Mouse (Mus musculus) common myeloid progenitor, adult 5-6 weeks (primary cell): ENCODE results near the gene Ccdc134. TPM values are rescaled to one million over a fixed set of nuclear protein-coding genes. Genes with fewer than 3 reads are reported as not detected.
"Not testable (repeated sequence)": the region's sequence is repeated elsewhere in the genome, so short reads cannot be mapped to it uniquely, and the experiment has no call there.

Experiments
- ATAC-seq: replicated peaks from 2 replicates; pipeline ENCODE4 v1.8.0; 2016; ENCODE audit warnings: low read depth, mild to moderate bottlenecking, moderate TSS enrichment, inconsistent platforms; ENCODE audit not compliant: poor library complexity, severe bottlenecking
- total RNA-seq: library from RNA; stranded (forward); fragments of 200-1000, 187-1606 nt; gene quantifications from 2 replicates; pipeline ENCODE4 v1.2.3, GENCODE M21; 2017

The Ccdc134 gene
- total RNA-seq, result 8.8 and 18.0 TPM in 2 replicates

DNA sequence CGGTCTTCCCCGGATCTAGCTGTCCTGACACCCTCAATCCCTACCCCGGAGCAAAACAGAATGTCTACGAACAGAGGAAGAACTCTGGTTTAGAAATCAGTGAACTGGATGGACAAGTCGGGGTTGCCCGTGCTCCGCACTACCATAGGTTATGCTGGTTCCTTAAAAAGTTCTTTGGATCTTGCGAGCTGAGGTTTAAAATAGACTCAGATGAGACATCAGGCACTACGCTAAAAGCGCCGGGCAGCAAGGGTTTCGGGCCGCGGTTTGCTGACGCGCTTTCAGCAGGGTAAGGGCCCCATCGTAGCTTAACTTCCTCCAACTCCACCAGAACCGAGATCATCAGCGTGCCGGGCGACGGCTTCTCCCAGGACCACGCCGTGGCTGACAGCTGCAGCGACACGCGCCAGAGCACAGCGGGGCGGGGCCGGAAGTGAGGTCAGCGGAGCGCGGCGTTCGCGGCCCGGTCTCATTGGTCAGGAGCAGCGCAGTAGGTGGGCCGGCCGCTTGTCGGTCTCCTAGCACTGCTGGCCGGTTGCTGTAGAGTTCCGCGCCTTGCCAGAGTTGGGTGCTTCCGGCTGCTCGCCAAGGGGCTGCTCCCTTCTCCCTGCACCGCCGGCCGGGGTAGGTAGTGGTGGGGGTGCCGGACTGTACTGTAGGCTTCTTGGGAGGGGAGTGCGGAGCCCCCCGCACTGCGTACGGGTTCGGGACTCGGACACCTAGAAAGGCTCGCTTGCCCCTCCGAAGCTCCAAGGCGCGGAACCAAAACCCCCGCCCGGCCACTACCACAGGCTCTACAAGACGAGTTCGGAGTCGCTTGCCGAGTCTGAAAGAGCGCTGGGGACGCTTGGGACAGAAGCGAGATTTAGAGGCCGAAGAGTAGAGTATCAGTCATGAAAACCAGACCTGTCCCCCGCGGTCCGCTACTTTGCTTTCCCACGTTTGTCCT is at the start of gene Ccdc134:
Gene Ccdc134, plus strand, starts transcription at position 497 of the 949 bp plus-strand sequence.
- peak; percentile 89 for ATAC-seq

DNA sequence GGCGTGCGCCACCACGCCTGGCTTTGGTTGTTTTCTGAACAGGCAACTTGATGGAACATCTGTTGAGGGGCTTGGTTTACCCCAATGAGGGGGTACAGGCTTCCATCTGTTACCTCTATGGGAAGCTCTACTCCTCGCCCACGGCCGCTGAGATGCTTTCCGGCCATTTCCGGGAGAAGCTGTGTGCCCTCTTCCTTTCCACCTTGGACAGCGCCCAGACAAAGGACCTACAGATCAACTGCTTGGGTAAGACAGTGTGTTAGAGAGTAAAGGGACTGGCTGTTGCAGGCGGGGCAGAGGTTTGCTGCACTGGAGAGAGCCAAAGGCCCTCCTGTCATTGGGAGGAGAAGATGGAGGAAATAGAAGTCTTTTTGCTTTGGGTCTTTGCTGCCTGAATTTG is 47.8 kb upstream of the Ccdc134 start:
- no peak for ATAC-seq

DNA sequence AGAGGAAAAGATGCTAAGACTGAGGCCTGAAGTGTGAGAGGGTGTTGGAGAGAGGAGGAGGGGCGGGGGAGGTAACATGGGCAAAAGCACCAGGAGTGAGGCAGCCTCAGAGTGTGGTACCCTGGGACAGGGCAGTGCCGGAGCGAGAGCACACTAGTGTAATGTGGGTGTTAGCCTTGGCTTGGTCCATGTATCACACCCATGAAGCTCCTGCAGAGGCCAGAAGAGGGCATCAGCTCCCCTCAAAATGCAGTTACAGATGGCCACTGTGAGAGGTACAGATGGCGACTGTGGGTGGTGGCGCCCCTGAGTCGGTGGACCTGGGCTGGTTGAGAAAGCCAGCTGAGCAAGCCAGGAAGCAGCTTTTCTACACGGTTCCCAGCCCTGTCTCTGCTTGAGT is 46.6 kb upstream of the Ccdc134 start:
- peak; percentile 94 for ATAC-seq

DNA sequence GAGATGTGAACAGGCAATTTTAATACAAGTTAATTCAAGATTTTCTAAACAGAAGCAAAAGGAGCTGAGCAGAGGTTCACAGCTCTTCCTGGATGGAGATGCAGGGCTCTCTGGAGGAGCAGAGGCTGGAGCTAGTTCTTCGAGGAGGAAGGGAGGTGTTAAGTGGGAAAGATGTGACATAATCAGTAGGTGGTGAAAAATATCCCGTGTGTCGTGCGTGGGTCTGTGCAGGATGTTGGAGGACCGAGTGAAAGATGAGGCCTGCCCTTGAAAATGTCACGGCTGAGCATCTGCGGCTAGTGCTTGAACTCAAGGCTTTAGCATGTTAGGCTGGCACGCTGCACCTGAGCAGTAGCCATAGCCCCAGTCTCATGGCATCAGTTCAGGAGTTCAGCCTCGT is 42.1 kb upstream of the Ccdc134 start:
- ATAC-seq, result no peak

DNA sequence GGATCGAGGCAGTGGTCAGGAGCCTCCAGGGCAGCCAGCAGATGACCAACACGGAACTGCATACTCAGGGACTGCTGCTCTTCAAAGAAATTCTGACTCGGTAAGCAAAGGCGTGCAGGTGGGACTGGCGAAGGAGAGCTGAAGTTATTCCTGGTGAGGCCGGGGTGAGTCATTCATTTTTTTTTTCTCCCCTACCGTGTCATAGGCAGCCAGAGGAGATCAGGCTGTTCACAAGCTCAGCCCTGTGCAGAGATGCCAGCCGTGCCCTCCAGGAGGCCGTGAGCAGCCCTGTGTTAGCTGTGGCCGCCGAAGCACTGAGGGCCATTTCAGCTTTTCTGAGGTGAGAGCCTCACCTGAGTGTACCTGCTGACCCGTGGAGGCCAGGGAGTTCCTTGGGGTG is 41.6 kb upstream of the Ccdc134 start:
- ATAC-seq, result no peak

DNA sequence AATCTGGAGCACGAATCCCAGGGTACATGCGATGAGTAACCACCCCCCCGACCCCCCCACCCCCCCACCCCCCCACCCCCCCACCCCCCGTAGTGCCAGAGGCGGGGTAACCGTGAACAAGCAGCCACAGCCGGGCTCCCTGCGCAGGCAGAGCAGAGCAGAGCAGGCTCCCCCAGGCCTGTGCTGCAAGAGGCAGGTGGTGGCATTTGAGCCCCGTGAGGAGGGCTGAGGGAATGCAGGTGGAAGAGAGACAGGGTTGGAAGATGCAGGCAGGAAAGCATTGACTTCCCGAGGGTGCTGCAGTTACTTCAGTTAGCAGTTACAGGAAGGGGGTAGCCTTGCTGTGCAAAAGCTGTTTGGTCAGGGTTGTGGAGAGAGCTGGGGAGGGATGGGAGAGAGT is 40.5 kb upstream of the Ccdc134 start:
- peak; percentile 62; the same call in 1 of the 2 replicates for ATAC-seq

DNA sequence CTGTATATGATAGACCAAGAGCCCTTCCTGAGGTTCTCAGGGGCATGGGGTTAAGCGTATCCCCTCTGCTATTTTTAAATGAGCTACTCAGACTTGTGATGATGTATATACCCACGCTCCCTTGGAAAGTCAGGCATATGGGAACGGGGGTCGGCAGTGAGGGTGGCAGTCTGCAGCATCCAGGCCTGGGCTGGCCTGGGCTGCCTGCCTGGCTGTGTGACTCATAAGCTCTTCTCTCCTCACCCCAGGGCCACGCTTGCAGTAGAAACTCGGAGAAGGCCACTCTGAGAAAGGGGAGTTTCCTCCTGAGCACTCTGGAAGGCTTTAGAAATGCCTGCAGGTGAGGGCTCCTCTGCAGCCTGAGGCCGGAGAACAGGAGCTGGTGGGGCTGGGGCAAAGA is 36.7 kb upstream of the Ccdc134 start:
- ATAC-seq, result no peak

DNA sequence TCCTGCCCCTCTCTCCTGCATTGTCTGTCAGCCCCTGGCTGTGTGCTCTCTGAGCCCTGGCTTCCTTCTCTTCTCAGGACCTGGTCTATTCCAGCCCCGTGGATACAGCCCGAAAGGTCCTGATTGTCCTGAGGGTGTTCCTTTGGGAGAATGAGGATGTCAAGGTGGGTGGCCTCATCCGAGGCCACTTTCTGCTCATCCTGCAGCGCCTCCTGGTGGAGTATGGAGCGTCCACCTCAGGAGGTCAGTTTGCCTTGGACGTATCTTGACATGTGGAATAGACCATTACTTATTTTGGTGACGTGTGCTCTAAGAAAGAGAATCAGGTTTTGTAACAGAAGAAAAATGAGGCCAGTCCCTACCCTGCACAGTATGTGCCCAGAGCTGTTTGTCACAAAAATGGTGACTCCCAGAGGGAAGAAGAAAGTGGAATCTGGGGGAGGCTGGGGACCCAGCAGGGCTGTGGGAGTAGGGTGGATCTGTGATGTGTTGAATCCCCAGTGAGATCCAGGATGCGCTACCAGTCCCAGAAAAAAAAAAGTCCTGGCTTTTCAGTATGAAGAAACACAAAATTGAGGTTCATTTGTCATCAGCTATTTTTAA is 20.7 kb upstream of the Ccdc134 start:
- peak; percentile 50; the same call in 1 of the 2 replicates for ATAC-seq

DNA sequence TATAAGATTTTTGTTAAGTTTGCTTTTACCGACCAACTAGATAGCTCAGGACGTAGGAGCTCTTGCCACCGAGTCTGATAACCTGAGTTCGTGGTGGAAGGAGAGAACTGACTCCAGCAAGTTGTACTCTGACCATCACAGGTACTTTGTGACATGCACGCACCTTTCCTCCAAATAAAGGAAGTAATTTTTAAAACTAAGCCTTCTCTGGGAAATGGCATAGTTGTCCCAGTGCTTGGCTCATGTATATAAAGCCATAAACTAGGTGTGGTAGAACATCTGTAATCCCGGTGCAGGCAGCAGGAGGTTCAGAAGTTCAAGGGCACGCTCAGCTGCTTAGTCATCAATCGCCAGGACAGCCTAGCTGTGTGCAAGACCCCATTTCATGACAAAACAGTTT is 7.2 kb upstream of the Ccdc134 start:
- ATAC-seq, result no peak

DNA sequence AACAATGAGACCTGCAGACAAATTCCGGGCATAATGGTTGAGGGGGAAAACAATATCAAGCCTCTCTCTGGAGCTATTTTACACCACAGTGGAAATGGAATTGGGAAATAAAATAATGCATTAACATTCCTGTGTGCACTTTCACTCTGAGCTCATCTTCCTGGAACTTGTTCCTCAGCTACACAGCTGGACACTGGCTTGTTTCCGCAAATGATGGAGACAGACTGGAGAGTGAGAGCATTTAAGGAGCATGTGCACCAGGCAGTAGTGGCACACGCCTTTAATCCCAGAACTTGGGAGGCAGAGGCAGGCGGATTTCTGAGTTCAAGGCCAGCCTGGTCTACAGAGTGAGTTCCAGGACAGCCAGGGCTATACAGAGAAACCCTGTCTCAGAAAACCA is 1.0 kb upstream of the Ccdc134 start:
- ATAC-seq, result not testable (repeated sequence)

DNA sequence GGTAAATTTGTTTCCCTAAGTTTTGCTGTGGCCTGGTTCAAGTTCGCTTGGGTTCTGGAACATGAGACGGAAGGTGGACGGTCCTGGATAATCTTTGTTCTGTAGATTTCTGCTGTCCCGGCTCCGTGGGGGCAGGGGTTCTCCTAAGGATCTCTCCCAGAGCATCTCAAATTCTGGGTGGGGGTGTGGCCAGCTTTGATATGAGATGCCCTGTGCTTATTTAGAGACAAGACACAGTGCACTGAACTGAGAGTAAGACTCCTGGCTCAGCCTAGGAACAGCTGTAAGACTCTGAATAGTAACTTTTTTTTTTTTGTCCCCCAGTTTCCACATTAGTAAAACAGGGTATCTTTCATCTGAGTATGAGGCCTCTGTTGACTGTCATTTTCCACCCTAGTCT is 676 bp downstream of the Ccdc134 start:
- no peak for ATAC-seq

DNA sequence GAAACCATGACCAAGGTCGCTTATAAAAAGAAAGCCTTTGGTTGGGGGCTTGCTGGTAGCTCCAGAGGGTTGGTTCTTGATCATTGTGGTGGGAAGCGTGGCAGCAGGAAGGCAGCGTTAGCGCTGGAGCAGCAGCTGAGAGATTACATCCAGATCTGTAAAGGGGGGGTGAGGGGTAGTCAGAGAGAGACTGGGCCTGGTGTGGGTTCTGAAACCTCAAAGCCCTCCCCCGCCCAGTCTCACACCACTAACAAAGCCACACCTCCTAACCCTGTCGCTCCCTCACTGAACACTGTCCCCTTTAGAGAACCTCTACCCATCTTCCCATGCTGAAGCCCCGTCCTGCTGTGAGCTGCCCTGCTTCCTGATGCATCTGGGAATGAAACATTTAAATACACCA is 2.9 kb downstream of the Ccdc134 start:
- peak; percentile 58 for ATAC-seq

DNA sequence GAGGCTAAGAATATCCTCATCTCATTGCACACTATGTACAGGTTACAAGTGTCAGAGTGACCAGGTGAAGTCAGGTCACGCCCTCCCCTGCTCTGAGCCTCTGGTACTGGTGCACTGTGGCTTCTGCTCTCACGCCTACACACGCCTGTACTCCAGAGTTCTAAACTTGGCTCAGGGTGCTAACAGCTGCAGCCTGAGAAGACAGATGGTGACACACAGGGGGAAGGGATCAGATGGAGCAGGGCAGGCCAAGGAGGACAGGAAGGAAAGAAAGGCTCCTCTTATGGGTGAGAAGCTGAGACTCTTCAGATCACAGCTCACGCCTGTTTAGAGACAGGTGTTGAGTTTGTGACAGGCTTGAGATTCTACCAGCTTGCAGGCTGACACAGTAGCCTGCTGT is 7.7 kb downstream of the Ccdc134 start:
- no peak for ATAC-seq

DNA sequence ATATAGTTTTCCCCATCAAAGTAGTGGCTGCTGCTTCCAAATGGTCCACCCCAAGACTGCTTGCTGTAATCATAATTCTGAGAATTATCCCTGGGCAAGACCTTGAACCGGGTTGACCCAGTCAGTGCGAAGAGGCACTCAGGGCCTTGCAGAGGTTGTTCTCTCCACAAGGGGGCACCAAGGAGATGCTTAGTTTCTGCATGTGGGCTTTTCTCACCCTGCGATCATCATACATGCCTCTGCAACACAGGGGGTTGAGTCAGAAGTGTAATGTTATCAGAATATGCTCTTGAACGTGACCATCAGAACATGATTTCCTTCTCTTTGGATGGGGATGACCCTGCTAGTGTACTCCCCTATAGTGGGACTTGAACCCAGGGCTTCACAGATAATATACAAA is 10.8 kb downstream of the Ccdc134 start:
- peak; percentile 87 for ATAC-seq

DNA sequence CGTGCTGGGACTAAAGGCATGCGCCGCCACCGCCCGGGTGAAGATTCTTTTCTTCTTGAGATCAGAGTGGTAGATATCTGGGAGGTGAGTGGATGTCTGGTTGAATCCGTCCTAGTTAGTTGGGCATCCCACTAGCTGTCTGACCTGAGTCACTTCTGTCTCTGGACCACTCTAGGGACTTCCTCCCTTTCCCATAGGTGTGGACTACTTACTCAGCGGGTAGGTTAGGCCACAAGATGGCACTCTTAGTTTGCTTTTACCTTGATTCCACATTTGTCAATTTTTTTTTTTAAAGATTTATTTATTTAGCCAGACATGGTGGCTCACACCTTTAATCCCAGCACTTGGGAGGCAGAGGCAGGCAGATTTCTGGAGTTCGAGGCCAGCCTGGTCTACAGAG is 11.5 kb downstream of the Ccdc134 start:
- 0 out of 2 replicates have a peak, but pooled peaks have one; percentile 27 for ATAC-seq

DNA sequence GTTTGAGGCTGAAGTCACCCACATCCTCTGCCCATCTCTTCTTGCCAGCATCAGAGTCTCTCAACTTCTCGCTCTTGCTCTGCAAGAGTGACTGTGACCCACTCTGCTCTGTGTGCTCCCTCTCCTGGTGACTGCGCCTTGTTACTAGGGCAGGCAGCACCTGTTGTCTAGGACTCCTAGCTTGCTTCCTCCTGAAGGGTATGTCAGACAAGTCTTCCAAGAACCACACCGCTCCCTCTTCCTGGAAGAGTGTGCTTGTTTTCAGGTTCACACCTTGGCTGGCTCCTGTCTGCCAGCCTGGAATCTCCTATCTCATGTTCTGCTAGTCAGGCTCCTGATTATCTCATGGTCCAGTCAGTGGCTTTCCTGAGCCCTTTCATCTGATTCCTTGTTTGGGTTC is 12.6 kb downstream of the Ccdc134 start:
- no peak for ATAC-seq

DNA sequence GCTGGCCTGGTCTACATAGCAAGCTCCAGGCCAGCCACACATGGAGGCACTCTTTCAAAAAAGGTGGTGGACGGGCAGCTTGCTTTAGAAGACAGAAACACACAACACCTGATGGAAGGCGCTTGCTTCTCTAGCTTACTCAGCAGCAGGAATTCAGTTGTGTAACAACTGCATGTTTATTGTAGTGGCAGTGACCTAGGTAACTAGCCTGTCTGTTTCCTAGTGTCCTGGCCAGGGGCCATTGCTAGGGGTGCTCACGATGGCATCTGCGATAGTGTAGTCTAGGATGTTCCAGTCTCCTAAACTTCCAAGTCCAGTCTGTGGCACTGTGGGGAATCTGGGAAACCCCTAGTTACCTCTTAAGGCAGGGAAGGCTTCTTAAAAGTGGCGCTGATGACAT is 16.4 kb downstream of the Ccdc134 start:
- ATAC-seq, result no peak

DNA sequence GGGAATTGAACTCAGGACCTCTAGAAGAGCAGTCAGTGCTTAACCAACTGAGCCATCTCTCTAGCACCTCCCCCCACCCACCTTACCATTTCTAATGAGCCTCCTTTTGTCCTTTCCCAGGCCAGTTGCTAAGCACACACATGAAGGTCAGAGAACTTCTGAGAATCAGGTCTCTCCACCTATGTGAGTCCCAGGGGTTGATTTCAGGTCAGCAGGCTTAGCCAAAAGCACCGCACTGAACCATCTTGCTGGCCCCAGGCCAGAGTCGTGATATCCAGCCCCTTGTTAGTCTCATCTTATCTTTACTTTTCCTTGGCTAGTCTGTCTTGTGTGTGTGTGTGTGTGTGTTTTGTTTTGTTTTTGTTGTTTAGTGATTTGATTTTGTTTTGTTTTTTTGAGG is 17.7 kb downstream of the Ccdc134 start:
- ATAC-seq, result no peak

DNA sequence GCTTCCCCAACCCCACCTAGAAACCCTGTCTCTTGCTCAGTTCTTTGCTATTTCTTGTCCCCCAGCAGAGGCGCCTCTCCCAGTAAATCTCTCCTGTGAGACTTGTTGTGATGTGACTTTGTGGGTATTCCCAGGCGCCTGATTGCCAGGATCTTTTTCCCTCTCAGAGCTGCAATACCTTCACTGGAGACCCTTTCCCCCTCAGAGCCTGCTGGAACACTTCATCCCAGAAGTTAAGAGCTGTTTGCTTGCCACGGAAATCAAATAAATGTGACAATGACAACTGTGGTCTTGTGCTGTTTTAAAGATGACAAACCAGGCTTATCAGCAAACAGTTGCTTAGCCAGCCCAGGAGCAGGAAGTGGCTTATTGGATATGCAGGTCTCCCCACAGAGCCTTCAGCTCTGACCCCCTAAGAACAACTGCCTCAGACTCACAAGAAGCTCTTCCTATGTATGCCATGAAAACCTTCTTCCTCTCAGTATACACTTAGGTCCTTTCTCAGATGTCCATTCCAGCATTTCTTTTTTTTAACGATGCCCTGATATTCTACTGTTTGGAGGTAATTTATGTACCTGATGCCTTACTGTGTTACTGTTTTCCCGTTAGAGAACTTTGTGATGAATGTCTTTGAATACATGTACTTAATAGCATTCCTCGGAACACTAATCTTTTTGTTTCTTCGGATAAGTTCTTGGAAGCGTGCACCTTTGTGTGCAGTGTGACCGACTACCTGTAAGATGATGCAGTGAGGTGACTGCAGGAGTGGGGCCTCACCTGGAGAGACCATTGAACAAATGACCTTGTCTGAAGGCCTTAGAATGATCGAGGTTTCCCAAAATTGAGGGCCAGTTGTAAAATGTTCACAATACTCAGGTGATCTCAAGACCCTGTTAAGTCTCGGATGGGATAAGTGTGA is 18.4 kb downstream of the Ccdc134 start:
- ATAC-seq, result peak; percentile 31
